Mouse (Mus musculus) intestine, embryonic 15.5 days (tissue): ENCODE data around the gene Plbd2. TPM values are rescaled to one million over a fixed set of nuclear protein-coding genes. Genes with fewer than 3 reads are reported as not detected.

Experiments
- polyA plus RNA-seq: library from polyadenylated mRNA; unstranded; fragments of >200 nt; fragmentation: Nextera tagmentation; extraction: Ambion mirVana; gene quantifications from 2 replicates; pipeline ENCODE4 v1.2.1, GENCODE M21; 2015

Plbd2 gene
- polyA plus RNA-seq, 1 experiment from 2014 or later, result 50.2 TPM

Other genes starting within 250 kb of the Plbd2 start
- 0.08 TPM in 1 of 2 replicates, not detected in the other for gene Lhx5, start 71.9 kb downstream of the Plbd2 start, polyA plus RNA-seq
- gene Sdsl, start 30.8 kb downstream of the Plbd2 start, polyA plus RNA-seq, result 14.0 and 18.0 TPM in 2 replicates
- not detected in 2 replicates for gene Sds, start 27.1 kb downstream of the Plbd2 start, polyA plus RNA-seq
- 6.2 and 6.6 TPM in 2 replicates for gene Slc8b1, start 7.5 kb upstream of the Plbd2 start, polyA plus RNA-seq
- 25.3 and 26.8 TPM in 2 replicates for gene Tpcn1, start 85.0 kb upstream of the Plbd2 start, polyA plus RNA-seq
- gene Iqcd, start 85.4 kb upstream of the Plbd2 start, polyA plus RNA-seq, result 0.28 and 0.40 TPM in 2 replicates
- 10.6 and 11.4 TPM in 2 replicates for gene Rita1, start 109.0 kb upstream of the Plbd2 start, polyA plus RNA-seq
- gene Ddx54, start 109.1 kb upstream of the Plbd2 start, polyA plus RNA-seq, result 47.5 and 49.3 TPM in 2 replicates
- gene Cfap73, start 130.6 kb upstream of the Plbd2 start, polyA plus RNA-seq, result not detected in 2 replicates
- gene Rasal1, start 145.2 kb upstream of the Plbd2 start, polyA plus RNA-seq, result 0.49 and 1.0 TPM in 2 replicates
- gene Dtx1, start 208.3 kb upstream of the Plbd2 start, polyA plus RNA-seq, result 4.1 and 4.3 TPM in 2 replicates
- 0.54 and 0.60 TPM in 2 replicates for gene Oas2, start 246.2 kb upstream of the Plbd2 start, polyA plus RNA-seq